In genomic region chr11:121204161-121205006, GRCm38 (mm10) we compare ENCODE assay signal across 8 mouse cellular contexts. TPM values are rescaled to one million over a fixed set of nuclear protein-coding genes. Genes with fewer than 3 reads are reported as not detected.
DNase-seq lines count a peak whose midpoint lies in the region; ATAC-seq and TF ChIP-seq lines count a peak whose summit lies in the region.

Hexdc (plus strand) TSS chr11:121204433.
Ogfod3 (minus strand) TSS chr11:121204711.

- TF ChIP-seq POLR2A in kidney, adult 2 months (IDR thresholded peaks at IDR 0.05; ENCODE audit: low read depth, low read length), result no peak
- TF ChIP-seq POLR2A in spleen, adult 2 months (IDR thresholded peaks at IDR 0.05; ENCODE audit: low read depth, low read length), result no peak

- WGBS in embryonic facial prominence, embryonic 13.5 days, result under 1% methylated on average over 65 of the region's 70 CpGs
- WGBS in kidney, adult 2 months, result under 1% methylated on average over 70 of the region's 70 CpGs
- WGBS in limb, embryonic 12.5 days, result under 1% methylated on average over 70 of the region's 70 CpGs
- WGBS in midbrain, embryonic 15.5 days, result under 1% methylated on average over 70 of the region's 70 CpGs
- under 1% methylated on average over 70 of the region's 70 CpGs for WGBS in spleen, adult 2 months

- H3K4me1 ChIP-seq in embryonic facial prominence, embryonic 13.5 days, result peaks cover 14% of the 10 kb centered on the region
- peaks cover 9% of the 10 kb centered on the region; the same call in 1 of the 2 replicates for H3K4me1 ChIP-seq in kidney, adult 2 months (ENCODE audit: control insufficient read depth, insufficient read depth, low read length)
- H3K4me1 ChIP-seq in limb, embryonic 12.5 days (replicated peaks), result peaks cover 14% of the 10 kb centered on the region
- peaks cover 12% of the 10 kb centered on the region for H3K4me1 ChIP-seq in midbrain, embryonic 15.5 days
- H3K4me1 ChIP-seq in spleen, adult 2 months (ENCODE audit: control insufficient read depth, insufficient read depth, insufficient read length), result peaks cover 8% of the 10 kb centered on the region; the same call in 1 of the 2 replicates

- H3K9ac ChIP-seq in embryonic facial prominence, embryonic 13.5 days, result peak within 1 kb of the TSS; percentile 78
- peak within 1 kb of the TSS; percentile 61 for H3K9ac ChIP-seq in limb, embryonic 12.5 days (replicated peaks)
- peak within 1 kb of the TSS; percentile 73 for H3K9ac ChIP-seq in midbrain, embryonic 15.5 days

- DNase-seq in 3134 (ENCODE audit: extremely low read depth, insufficient read length, low spot score), result peak; percentile 100
- DNase-seq in adrenal gland, postnatal 36 days, result peak; percentile 96 to 98
- DNase-seq in heart, adult 18-20 months, result peak; percentile 95 to 96
- peak; percentile 98 for DNase-seq in kidney, adult 2 months
- DNase-seq in spleen, adult 2 months (ENCODE audit: low read depth in 1 of 2, low spot score in 2 of 2), result peak; percentile 95 to 97

- peak within 1 kb of the TSS; percentile 79 for H3K4me2 ChIP-seq in embryonic facial prominence, embryonic 13.5 days
- peak within 1 kb of the TSS; percentile 81 for H3K4me2 ChIP-seq in limb, embryonic 12.5 days
- H3K4me2 ChIP-seq in midbrain, embryonic 15.5 days, result peak within 1 kb of the TSS; percentile 59

- H3K27ac ChIP-seq in embryonic facial prominence, embryonic 13.5 days, result peak within 1 kb of the TSS; percentile 82
- peak within 1 kb of the TSS; percentile 74 for H3K27ac ChIP-seq in kidney, adult 2 months (ENCODE audit: insufficient read depth, low read depth, low read length)
- peak within 1 kb of the TSS; percentile 84 for H3K27ac ChIP-seq in limb, embryonic 12.5 days
- H3K27ac ChIP-seq in midbrain, embryonic 15.5 days, result peak within 1 kb of the TSS; percentile 90
- H3K27ac ChIP-seq in spleen, adult 2 months (ENCODE audit: insufficient read depth, low read length), result peak within 1 kb of the TSS; percentile 64

- no peak for TF ChIP-seq CTCF in kidney, adult 2 months (conservative IDR thresholded peaks at IDR 0.05; ENCODE audit: insufficient read depth, insufficient read length, low read depth, low read length)
- no peak for TF ChIP-seq CTCF in spleen, adult 2 months (IDR thresholded peaks at IDR 0.05; ENCODE audit: extremely low read depth, insufficient read depth, insufficient read length, insufficient replicate concordance)

- H3K9me3 ChIP-seq in embryonic facial prominence, embryonic 13.5 days, result no peaks in the 10 kb centered on the region
- H3K9me3 ChIP-seq in limb, embryonic 12.5 days, result no peaks in the 10 kb centered on the region
- H3K9me3 ChIP-seq in midbrain, embryonic 15.5 days, result no peaks in the 10 kb centered on the region

- H3K4me3 ChIP-seq in embryonic facial prominence, embryonic 13.5 days, result peak within 1 kb of the TSS; percentile 74
- peak within 1 kb of the TSS; percentile 73 for H3K4me3 ChIP-seq in kidney, adult 2 months (ENCODE audit: insufficient read depth, low read depth, low read length)
- H3K4me3 ChIP-seq in limb, embryonic 12.5 days (replicated peaks), result peak within 1 kb of the TSS; percentile 62
- peak within 1 kb of the TSS; percentile 68 for H3K4me3 ChIP-seq in midbrain, embryonic 15.5 days
- H3K4me3 ChIP-seq in spleen, adult 2 months (ENCODE audit: extremely low read depth, insufficient read depth, insufficient read length), result peak within 1 kb of the TSS; percentile 79

- peaks cover 16% of the 10 kb centered on the region for H3K36me3 ChIP-seq in embryonic facial prominence, embryonic 13.5 days
- H3K36me3 ChIP-seq in kidney, adult 2 months (ENCODE audit: control insufficient read depth, insufficient read depth, low read length), result no peaks in the 10 kb centered on the region
- peaks cover 15% of the 10 kb centered on the region; the same call in 1 of the 2 replicates for H3K36me3 ChIP-seq in limb, embryonic 12.5 days
- peaks cover 9% of the 10 kb centered on the region; the same call in 1 of the 2 replicates for H3K36me3 ChIP-seq in midbrain, embryonic 15.5 days (replicated peaks)
- peaks cover 2% of the 10 kb centered on the region for H3K36me3 ChIP-seq in spleen, adult 2 months (ENCODE audit: control insufficient read depth, insufficient read depth, low read length)

- ATAC-seq in embryonic facial prominence, embryonic 13.5 days (ENCODE audit: insufficient number of reproducible peaks, insufficient read depth, low FRiP score, low TSS enrichment, low read depth), result peak; percentile 98
- ATAC-seq in limb, embryonic 12.5 days (ENCODE audit: insufficient number of reproducible peaks, insufficient read depth, low FRiP score, low TSS enrichment, low read depth), result peak; percentile 98
- peak; percentile 97 for ATAC-seq in midbrain, embryonic 15.5 days (replicated peaks)

- H3K27me3 ChIP-seq in embryonic facial prominence, embryonic 13.5 days, result no peaks in the 10 kb centered on the region
- no peaks in the 10 kb centered on the region for H3K27me3 ChIP-seq in kidney, adult 2 months (replicated peaks; ENCODE audit: control insufficient read depth, insufficient read depth, low read length)
- H3K27me3 ChIP-seq in limb, embryonic 12.5 days, result no peaks in the 10 kb centered on the region
- H3K27me3 ChIP-seq in midbrain, embryonic 15.5 days (replicated peaks), result no peaks in the 10 kb centered on the region
- H3K27me3 ChIP-seq in spleen, adult 2 months (ENCODE audit: control insufficient read depth, insufficient read depth, low read length), result no peaks in the 10 kb centered on the region

RNA-seq across cellular contexts. Expression of gene Hexdc, which starts in this region (rescaled TPM):
- total RNA-seq in adrenal gland, postnatal 36 days (2021), result 10 to 100 TPM in 1 of 2 experiments, 1 to 10 TPM in 1; 9.1 to 11.5 TPM
- polyA plus RNA-seq in embryonic facial prominence, embryonic 13.5 days (2015; fragmentation: Nextera tagmentation; extraction: Ambion mirVana), result 8.8 and 9.3 TPM in 2 replicates
- total RNA-seq in heart, adult 18-20 months (2021), result 1 to 10 TPM; 7.4 to 8.8 TPM
- 18.3 and 23.6 TPM in 2 replicates for polyA plus RNA-seq in kidney, adult 2 months (2012; rRNA removed)
- polyA plus RNA-seq in limb, embryonic 12.5 days (2016; fragmentation: Nextera tagmentation; extraction: Ambion mirVana), result 9.5 and 10.6 TPM in 2 replicates
- polyA plus RNA-seq in midbrain, embryonic 15.5 days (2015; fragmentation: Nextera tagmentation; extraction: Ambion mirVana), result 33.7 and 34.6 TPM in 2 replicates
- 11.0 and 14.7 TPM in 2 replicates for polyA plus RNA-seq in spleen, adult 2 months (2012; rRNA removed)

RNA-seq across cellular contexts. Expression of gene Ogfod3, which starts in this region (rescaled TPM):
- 10 to 100 TPM; 22.6 to 30.5 TPM for total RNA-seq in adrenal gland, postnatal 36 days (2021)
- 18.5 and 22.2 TPM in 2 replicates for polyA plus RNA-seq in embryonic facial prominence, embryonic 13.5 days (2015; fragmentation: Nextera tagmentation; extraction: Ambion mirVana)
- total RNA-seq in heart, adult 18-20 months (2021), result 10 to 100 TPM; 17.0 to 17.9 TPM
- polyA plus RNA-seq in kidney, adult 2 months (2012; rRNA removed), result 25.4 and 27.4 TPM in 2 replicates
- polyA plus RNA-seq in limb, embryonic 12.5 days (2016; fragmentation: Nextera tagmentation; extraction: Ambion mirVana), result 16.3 and 17.5 TPM in 2 replicates
- polyA plus RNA-seq in midbrain, embryonic 15.5 days (2015; fragmentation: Nextera tagmentation; extraction: Ambion mirVana), result 22.4 and 26.6 TPM in 2 replicates
- 5.9 TPM in 2 replicates for polyA plus RNA-seq in spleen, adult 2 months (2012; rRNA removed)

Comparison
In these comparisons a context has a peak if more than half of its experiments do, and no peak if none do; other contexts are left out.
1. Peak in every context shown above with its lines: DNase-seq, ATAC-seq, H3K4me3 ChIP-seq and H3K27ac ChIP-seq.